14 mouse cellular contexts compared by ENCODE assay signal in genomic region chrX:56417541-56417940, GRCm38 (mm10). TPM values are rescaled to one million over a fixed set of nuclear protein-coding genes. Genes with fewer than 3 reads are reported as not detected.
DNase-seq lines count a peak whose midpoint lies in the region; ATAC-seq and TF ChIP-seq lines count a peak whose summit lies in the region.
"Had no signal": no experiment of that assay in that cellular context is flagged by ENCODE, and none has a peak within 500 bp of the region (broad histone marks: within the 10 kb centered on the region; RNA-seq: fewer than 3 reads in every experiment).

No protein-coding gene starts in this region.

- no peak overlapping the region for H3K4me3 ChIP-seq in stomach, postnatal 0 days (ENCODE audit: low read depth, low read length)
- H3K4me3 ChIP-seq in forebrain, embryonic 13.5 days = no peak overlapping the region
- H3K4me3 ChIP-seq: limb, embryonic 13.5 days had no signal

- H3K9me3 ChIP-seq in stomach, postnatal 0 days (ENCODE audit: control insufficient read depth, low read length) = no peaks in the 10 kb centered on the region
- no peaks in the 10 kb centered on the region for H3K9me3 ChIP-seq in forebrain, embryonic 13.5 days (replicated peaks)
- H3K9me3 ChIP-seq: limb, embryonic 13.5 days had no signal

- no peak for ATAC-seq in stomach, postnatal 0 days (ENCODE audit: low FRiP score, low TSS enrichment)
- ATAC-seq in forebrain, embryonic 13.5 days = no peak
- ATAC-seq: midbrain, embryonic 16.5 days had no signal

- TF ChIP-seq EP300 in stomach, postnatal 0 days (optimal IDR thresholded peaks at IDR 0.05) = no peak

- no peak overlapping the region for H3K4me2 ChIP-seq in stomach, postnatal 0 days (replicated peaks; ENCODE audit: low read depth)
- no peak overlapping the region for H3K4me2 ChIP-seq in forebrain, embryonic 13.5 days
- H3K4me2 ChIP-seq: limb, embryonic 13.5 days had no signal

- H3K36me3 ChIP-seq in stomach, postnatal 0 days (ENCODE audit: control insufficient read depth, insufficient read depth, low read length) = no peaks in the 10 kb centered on the region
- no peaks in the 10 kb centered on the region for H3K36me3 ChIP-seq in forebrain, embryonic 13.5 days (ENCODE audit: poor library complexity, severe bottlenecking)
- H3K36me3 ChIP-seq: limb, embryonic 13.5 days had no signal

- peak; percentile 35 for TF ChIP-seq CTCF in stomach, postnatal 0 days (IDR thresholded peaks at IDR 0.05; ENCODE audit: low read depth)

- H3K4me1 ChIP-seq in stomach, postnatal 0 days (replicated peaks; ENCODE audit: control insufficient read depth, insufficient read depth) = no peaks in the 10 kb centered on the region
- no peaks in the 10 kb centered on the region for H3K4me1 ChIP-seq in forebrain, embryonic 13.5 days
- H3K4me1 ChIP-seq: limb, embryonic 13.5 days had no signal

- peak; percentile 5 for DNase-seq in heart, postnatal 4 days
- DNase-seq in heart, postnatal 14 days = no peak
- peak; percentile 47 for DNase-seq in A20 (ENCODE audit: low read depth, low spot score)
- DNase-seq in R1 (ENCODE audit: low read depth, low spot score) = peak; percentile 35
- no peak for DNase-seq in stomach, postnatal 0 days (ENCODE audit: low spot score)
- no peak for DNase-seq in cerebellum, adult 11-12 months
- DNase-seq in adipocyte (ENCODE audit: low spot score) = no peak
- DNase-seq: kidney, adult 9 months; lung, postnatal 14 days had no signal

- intact Hi-C loops in heart, postnatal 14 days (cut with DNase I) = no loop called here

- H3K27me3 ChIP-seq in stomach, postnatal 0 days (ENCODE audit: control insufficient read depth, insufficient read depth, low read length) = no peaks in the 10 kb centered on the region
- no peaks in the 10 kb centered on the region for H3K27me3 ChIP-seq in forebrain, embryonic 13.5 days
- H3K27me3 ChIP-seq: limb, embryonic 13.5 days had no signal

- H3K27ac ChIP-seq in stomach, postnatal 0 days (replicated peaks) = no peak overlapping the region
- no peak overlapping the region for H3K27ac ChIP-seq in forebrain, embryonic 13.5 days
- H3K27ac ChIP-seq: limb, embryonic 13.5 days had no signal

- H3K9ac ChIP-seq in stomach, postnatal 0 days (ENCODE audit: low read length) = no peak overlapping the region
- no peak overlapping the region for H3K9ac ChIP-seq in forebrain, embryonic 13.5 days
- H3K9ac ChIP-seq: limb, embryonic 13.5 days had no signal

- 68% methylated on average over 4 of the region's 4 CpGs for WGBS in stomach, postnatal 0 days
- WGBS in forebrain, embryonic 13.5 days = 74% methylated on average over 4 of the region's 4 CpGs

RNA-seq across cellular contexts. Expression of gene Gm2174, which starts 30.2 kb away (rescaled TPM):
- total RNA-seq in heart, postnatal 4 days (2021) = not detected
- total RNA-seq in heart, postnatal 14 days (2021) = 1 to 10 TPM in 1 of 2 experiments, under 1 TPM in 1; 0.98 to 1.4 TPM
- polyA plus RNA-seq in stomach, postnatal 0 days (2015; fragmentation: Nextera tagmentation; extraction: Ambion mirVana) = 1.3 and 1.4 TPM in 2 replicates
- polyA plus RNA-seq in forebrain, embryonic 13.5 days (2015; fragmentation: Nextera tagmentation; extraction: Ambion mirVana) = 1.4 and 1.5 TPM in 2 replicates
- total RNA-seq: adrenal gland, adult 18-20 months; layer of hippocampus, postnatal 10 days had no signal
- polyA plus RNA-seq: midbrain, embryonic 16.5 days had no signal

RNA-seq across cellular contexts. Expression of gene Ints6l, which starts 37.1 kb away (rescaled TPM):
- 10 to 100 TPM; 14.9 to 16.0 TPM for total RNA-seq in heart, postnatal 4 days (2021)
- 10 to 100 TPM; 10.9 to 11.3 TPM for total RNA-seq in heart, postnatal 14 days (2021)
- polyA plus RNA-seq in stomach, postnatal 0 days (2015; fragmentation: Nextera tagmentation; extraction: Ambion mirVana) = 14.8 and 17.6 TPM in 2 replicates
- 16.4 and 19.4 TPM in 2 replicates for polyA plus RNA-seq in forebrain, embryonic 13.5 days (2015; fragmentation: Nextera tagmentation; extraction: Ambion mirVana)

RNA-seq across cellular contexts. Expression of gene Smim10l2a, which starts 43.2 kb away (rescaled TPM):
- total RNA-seq in heart, postnatal 4 days (2021) = under 1 TPM; 0.61 to 0.91 TPM
- total RNA-seq in heart, postnatal 14 days (2021) = under 1 TPM; 0.15 to 0.22 TPM
- 2.1 and 2.5 TPM in 2 replicates for polyA plus RNA-seq in stomach, postnatal 0 days (2015; fragmentation: Nextera tagmentation; extraction: Ambion mirVana)
- 6.3 and 9.0 TPM in 2 replicates for polyA plus RNA-seq in forebrain, embryonic 13.5 days (2015; fragmentation: Nextera tagmentation; extraction: Ambion mirVana)

Comparison
In these comparisons a context has a peak if more than half of its experiments do, and no peak if none do; other contexts are left out.
1. DNase-seq: peak in heart, postnatal 4 days (single experiment), A20 (single experiment) and R1 (single experiment); none in heart, postnatal 14 days (0 of 2), stomach, postnatal 0 days (single experiment), cerebellum, adult 11-12 months (single experiment) and adipocyte (single experiment).